Mouse (Mus musculus): Measurements from ENCODE around the gene Pgm5.

The Pgm5 gene

DNA sequence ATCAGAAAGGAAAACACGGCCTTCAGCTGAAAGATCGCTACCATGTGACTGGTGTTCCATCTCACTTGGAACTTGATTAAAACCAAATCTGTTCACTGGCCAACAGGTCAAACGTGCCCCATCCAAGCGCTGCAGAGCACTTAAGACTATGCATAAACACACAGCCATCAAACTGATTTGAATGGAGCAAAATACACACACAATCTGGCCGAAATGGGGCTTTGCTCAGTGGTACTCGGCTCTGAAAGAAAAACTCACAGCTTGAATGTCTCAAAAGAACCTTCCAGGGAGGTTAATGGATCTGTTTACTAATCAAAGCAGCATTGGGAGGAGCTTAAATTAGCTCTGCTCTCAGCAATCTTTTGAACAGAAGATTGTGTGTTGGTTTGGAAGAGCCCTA is 81.7 kb downstream of the Pgm5 start:
- DNase-seq (ENCODE audit: low spot score in 2 of 2) = no peak

- DNase-seq (ENCODE audit: low spot score in 2 of 2) = no peak
Measured at GRCm38 (mm10) chr19:24770345-24770744, 91.3 kb downstream of the Pgm5 start.

- no peak for DNase-seq (ENCODE audit: low spot score in 2 of 2)
Measured at GRCm38 (mm10) chr19:24767401-24767800, 94.3 kb downstream of the Pgm5 start.

- DNase-seq (ENCODE audit: low spot score in 2 of 2) = no peak
Measured at GRCm38 (mm10) chr19:24762473-24763149, 99.0 kb downstream of the Pgm5 start.

GRCm38 (mm10) chr19:24756627-24757026 is 105.0 kb downstream of the Pgm5 start:
- no peak for DNase-seq (ENCODE audit: low spot score in 2 of 2)

- no peak for DNase-seq (ENCODE audit: low spot score in 2 of 2)
Measured at GRCm38 (mm10) chr19:24754440-24754785, 107.2 kb downstream of the Pgm5 start.

GRCm38 (mm10) chr19:24753617-24754439 is 107.8 kb downstream of the Pgm5 start:
- DNase-seq (ENCODE audit: low spot score in 2 of 2) = no peak

- DNase-seq (ENCODE audit: low spot score in 2 of 2) = no peak
Measured at GRCm38 (mm10) chr19:24752873-24753538, 108.6 kb downstream of the Pgm5 start.

DNA sequence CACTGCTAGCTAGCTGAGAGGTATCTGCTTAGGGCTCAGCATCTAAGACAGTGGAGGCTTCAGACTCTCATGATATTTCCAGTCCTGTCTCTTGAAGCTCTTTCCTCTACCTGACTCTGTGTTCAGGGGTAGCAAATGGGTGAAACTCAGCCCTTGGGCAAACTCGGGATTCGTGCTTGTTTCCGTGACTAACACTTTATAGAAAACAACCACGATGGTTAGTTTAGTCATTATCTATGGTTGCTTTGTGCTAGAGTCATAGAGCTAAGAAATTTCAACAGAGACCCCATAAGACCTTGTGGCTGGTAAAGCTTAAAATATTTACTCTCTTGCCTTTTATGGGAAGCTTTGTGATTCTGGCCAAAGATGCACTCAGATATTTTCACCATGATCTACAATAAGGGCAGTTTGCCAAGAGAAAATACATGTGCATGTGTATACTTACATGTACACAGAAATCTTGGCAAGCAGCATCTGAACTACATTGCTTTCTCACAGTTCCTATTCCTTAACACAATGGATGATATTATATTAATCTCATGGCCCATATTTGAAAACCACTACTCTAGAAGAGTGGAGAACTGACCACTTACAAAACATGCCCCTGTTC is 115.3 kb downstream of the Pgm5 start:
- no peak for DNase-seq (ENCODE audit: low spot score in 2 of 2)

- no peak for DNase-seq (ENCODE audit: low spot score in 2 of 2)
Measured at GRCm38 (mm10) chr19:24742606-24743005, 119.0 kb downstream of the Pgm5 start.

- no peak for DNase-seq (ENCODE audit: low spot score in 2 of 2)
Measured at GRCm38 (mm10) chr19:24738786-24739185, 122.9 kb downstream of the Pgm5 start.

GRCm38 (mm10) chr19:24738026-24738425 is 123.6 kb downstream of the Pgm5 start:
- DNase-seq (ENCODE audit: low spot score in 2 of 2) = no peak

GRCm38 (mm10) chr19:24735484-24736128 is 126.0 kb downstream of the Pgm5 start:
- DNase-seq (ENCODE audit: low spot score in 2 of 2) = peak; percentile 12 to 20

DNA sequence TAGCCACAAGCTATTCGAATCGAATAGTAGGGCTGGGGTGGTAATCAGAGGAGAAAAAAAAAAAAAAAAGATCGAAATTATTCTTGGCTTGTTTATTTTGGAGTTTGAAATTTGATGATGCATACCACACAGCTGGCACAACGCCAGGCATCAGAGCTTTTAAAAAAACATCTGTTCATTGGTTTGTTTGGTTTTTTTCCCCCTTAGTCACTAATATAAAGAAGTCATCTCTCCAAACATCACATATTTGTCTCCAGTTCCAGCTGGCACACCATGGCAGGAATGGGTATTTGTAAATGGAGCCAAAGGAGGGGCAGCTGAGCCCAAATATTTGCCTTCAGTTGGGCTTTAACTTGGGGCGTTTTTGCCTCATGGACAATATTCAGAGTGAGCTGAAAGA is 131.0 kb downstream of the Pgm5 start:
- no peak for DNase-seq (ENCODE audit: low spot score in 2 of 2)

- DNase-seq (ENCODE audit: low spot score in 2 of 2) = no peak
Measured at GRCm38 (mm10) chr19:24724362-24724761, 137.3 kb downstream of the Pgm5 start.

DNA sequence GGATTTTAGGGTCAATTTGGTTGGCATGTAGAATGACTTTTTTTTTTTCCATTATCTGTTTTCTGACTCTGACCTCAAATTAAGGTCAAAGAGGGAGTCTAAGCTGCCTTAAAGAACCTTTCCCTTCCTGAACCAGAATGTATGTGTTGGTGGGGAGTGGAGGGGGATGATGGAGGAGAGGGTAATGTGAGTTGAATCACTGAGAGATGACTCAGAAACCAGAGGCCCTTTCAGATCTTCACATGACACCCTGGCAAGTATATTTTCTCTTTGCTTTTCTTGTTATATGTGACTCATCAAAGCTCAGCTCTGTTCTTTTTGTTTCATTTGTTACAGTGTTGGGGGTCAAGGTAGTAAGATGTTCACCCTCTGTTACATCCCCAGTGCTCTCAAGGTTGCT is 141.2 kb downstream of the Pgm5 start:
- no peak for DNase-seq (ENCODE audit: low spot score in 2 of 2)

GRCm38 (mm10) chr19:24719504-24719903 is 142.2 kb downstream of the Pgm5 start:
- no peak for DNase-seq (ENCODE audit: low spot score in 2 of 2)

- DNase-seq (ENCODE audit: low spot score in 2 of 2) = no peak
Measured at GRCm38 (mm10) chr19:24718021-24718420, 143.6 kb downstream of the Pgm5 start.

- DNase-seq (ENCODE audit: low spot score in 2 of 2) = no peak
Measured at GRCm38 (mm10) chr19:24716303-24717097, 145.2 kb downstream of the Pgm5 start.

DNA sequence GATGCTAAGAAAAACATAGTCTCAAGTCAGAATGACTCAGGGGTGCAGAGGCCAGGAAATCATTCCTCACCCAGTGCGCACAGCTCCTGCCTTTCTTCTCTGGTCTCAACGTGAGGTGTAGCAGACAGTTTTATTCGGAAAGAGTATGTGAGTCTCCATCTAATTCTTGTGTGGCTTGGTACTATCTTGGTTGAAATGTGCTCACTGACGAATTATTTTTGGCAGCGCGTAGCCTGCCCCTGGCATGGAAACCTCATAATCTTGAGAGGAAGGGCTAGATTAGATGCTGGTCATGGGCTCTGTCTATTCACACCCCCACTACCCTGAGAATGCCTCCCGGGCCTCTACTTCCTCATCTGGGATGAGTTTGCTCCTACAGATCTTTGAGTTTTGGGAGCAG is 153.6 kb downstream of the Pgm5 start:
- no peak for DNase-seq (ENCODE audit: low spot score in 2 of 2)

Measured in spleen, postnatal 36 days (tissue).